Mouse (Mus musculus) spleen, postnatal 4 days (tissue): ENCODE measurements around the gene Dock9.
"Not testable (repeated sequence)": the region's sequence is repeated elsewhere in the genome, so short reads cannot be mapped to it uniquely, and the experiment has no call there.

Source experiments
- DNase-seq, 2 experiments: peaks; one replicate each; pipeline ENCODE4 v3.0.0; 2022; ENCODE audit warnings: low spot score in 2 of 2

The Dock9 gene

DNA sequence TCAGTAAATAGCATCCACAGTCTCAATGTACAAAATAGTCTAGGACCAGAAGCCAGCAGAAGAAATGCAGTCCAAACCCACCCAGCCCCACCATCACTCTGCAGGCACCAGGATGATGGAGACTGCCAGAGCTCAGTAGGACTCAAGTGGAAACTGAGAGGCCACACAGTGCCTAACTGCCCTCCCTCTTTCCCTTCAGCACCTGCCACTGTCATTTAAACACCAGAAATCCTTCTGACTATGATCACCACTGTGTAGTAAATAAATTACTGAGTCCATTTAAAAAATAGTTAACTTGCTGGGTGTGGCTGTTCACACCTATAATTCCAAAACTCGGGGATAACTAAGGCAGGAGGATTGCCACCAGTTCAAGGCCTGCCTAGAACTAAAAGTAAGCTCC lies 97.6 kb downstream of the Dock9 start:
- no peak for DNase-seq

DNA sequence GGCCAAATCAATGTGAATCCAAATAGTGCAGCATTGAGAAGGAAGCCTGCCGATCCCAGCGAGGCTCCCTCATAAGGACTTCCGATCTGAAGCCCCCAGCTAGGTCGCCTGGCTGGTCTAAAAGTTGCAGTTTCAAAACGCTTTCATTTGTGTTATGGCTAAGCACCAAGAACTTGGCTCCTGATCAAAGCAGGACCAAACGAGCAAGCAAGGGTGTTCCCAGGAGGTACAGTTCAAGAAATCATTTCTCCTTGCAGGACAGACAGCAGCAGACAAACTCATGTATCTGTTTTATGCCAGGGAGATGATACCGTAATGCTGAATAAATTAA lies 99.1 kb downstream of the Dock9 start:
- DNase-seq, result no peak

DNA sequence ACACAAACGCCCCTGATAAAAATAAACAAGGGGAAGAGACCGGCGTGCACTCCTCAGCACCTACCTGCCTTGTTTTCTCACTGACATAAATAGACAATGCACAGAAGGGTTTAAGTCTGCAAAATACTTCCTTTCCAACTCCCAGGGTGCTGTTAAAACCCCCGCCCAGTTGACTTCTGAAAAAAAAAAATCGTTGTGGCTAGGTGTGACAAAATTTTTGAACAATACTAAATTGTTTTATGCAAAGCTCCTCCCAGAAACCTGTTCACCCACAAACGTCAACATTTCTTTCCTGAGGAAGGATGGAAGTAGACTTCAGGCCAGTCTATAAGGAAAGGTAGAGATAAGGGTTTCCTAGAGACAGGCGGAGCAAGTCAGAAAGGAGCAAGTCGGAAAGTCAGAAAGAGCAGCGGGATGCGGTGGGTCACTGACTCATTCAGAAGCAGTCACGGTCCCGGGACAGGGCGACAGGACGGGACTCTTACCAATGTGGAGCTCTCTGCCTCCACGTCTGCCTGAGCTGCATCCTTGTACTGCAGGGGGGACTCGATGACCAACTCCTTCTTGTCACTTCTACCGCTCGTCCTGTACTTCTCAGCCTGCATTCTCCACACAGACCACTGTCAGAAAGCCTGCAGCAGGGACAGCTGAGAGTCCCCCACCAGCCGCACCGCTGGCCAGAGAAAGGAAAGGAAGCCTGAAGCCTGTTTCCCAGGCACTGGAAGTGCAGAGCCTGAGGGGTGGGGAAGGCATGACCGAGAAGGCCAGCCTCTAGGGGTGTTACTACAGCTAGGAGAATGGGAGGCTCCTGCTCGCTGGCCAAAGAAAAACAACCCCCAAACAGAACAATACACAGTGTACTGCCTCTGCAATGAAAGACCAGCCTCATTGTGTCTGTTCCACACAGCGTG lies 99.7 kb downstream of the Dock9 start:
- DNase-seq, result no peak

DNA sequence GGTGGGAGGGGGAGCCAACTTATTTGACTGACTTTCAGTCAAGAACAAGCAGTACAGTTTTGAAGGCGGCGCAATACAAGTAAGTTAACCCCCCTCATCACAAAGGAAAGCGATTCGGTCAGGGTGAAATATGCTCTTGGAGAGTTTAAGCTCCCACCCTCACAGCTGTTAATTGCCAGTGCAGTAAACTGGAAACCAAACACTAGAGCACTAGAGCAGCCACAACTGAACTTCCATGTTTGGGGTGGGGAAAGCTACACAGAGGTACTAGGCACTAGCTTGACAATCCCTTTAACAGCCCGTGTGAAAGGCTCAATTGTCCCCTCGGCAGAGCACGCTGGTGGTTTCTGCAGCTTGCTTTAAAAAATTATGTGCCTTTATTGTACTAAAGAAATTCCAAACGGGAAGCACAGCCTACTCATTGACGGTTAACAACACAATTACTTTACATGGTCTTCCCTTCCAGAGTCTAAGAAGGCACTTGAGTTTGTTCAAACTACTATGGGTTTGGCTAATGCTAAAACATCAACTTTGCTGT lies 100.4 kb downstream of the Dock9 start:
- DNase-seq, result no peak

DNA sequence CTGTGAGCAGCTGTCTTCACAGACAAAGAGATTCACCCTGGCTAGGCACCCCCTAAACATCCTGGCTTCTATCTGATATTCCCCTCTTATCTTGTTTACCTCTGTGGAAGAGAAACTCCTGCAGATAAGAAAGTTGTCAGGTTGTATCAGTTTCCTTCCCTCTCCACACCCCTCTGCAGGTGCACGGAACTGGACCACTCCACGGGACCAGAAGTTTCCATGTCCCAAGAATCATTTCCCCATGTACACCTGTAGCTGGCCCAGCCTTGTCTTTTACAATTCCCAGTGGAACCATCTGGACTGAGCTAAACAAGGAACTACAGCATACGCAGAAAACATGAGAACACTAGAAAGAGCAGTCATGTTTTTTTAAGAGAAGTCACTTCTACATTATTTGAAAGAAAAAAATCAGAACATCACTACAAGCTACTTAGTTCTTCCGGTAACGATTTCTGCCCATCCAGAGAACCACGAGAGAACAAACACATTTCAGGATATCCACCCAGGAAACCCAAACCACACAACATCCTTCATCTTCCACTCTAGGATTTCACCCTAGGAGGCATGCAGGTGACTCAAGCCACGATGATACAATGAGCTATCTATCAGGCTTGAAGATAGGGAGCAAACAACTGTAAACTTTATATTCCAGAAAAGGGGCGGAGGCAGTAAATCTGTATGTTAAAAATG lies 101.1 kb downstream of the Dock9 start:
- DNase-seq, result no peak

DNA sequence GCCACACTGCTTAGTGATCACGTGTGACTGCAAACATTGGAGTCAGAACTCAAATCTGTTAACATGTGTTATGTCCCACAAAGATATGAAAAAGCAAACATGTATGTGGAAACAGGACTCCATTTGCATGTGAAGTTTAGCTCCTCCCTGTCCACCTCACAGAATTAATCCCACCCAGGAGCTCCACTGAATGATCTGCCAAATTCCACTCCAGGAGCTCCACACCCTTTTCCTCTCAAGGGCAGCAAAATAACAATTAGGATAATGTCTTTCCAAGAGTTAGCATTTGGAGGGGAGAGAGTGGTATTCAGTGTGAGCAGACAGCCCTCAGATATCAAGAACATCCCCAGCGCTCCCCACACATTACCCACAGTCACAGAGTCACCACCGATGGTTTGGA lies 102.9 kb downstream of the Dock9 start:
- DNase-seq, result no peak

DNA sequence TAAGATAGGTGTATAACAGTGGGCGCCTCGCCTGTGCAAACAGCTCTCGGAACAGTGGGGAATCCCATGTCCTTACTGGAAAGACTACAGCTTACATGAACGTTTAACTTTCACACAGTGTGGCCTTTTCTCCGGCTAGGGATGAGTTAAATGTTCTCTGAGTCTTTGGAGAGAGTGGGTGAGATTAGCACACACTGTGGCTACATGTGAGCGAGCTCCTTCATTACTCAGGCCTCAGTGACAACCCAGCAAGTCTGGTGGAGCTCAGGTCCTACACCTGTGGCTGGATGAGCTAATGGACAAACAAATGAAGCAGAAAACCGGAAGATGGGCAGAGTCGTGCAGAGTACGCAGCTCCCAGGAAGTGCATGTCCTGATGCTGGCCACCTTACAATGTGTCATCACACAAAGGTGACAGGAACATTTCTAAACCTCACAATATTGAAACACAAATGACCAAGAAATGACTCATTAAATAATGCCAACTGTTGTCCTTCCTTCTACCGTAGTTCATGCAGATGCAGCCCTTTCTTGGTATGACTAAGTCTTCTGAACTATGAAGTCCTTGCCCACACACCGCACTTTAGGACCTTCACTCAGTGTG lies 103.5 kb downstream of the Dock9 start:
- no peak for DNase-seq

DNA sequence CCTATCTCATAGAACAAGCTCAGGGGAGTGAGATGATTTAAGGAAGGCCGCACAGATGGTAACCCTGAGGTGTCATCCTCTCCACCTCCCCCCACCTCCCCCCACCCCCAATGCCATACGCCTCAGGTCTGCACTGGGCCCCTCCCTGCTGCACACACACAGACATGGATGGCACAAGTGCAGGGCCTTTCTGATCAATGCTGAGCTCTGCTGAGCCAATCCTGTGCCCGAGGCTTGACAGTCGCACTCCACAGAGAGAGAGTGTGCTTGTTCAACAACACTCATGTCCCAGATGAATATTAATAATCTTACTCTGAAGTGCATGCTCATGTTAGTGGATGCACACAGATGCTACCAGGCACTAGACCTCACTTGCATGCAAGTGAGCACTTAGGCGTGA lies 108.0 kb downstream of the Dock9 start:
- not testable (repeated sequence) for DNase-seq

DNA sequence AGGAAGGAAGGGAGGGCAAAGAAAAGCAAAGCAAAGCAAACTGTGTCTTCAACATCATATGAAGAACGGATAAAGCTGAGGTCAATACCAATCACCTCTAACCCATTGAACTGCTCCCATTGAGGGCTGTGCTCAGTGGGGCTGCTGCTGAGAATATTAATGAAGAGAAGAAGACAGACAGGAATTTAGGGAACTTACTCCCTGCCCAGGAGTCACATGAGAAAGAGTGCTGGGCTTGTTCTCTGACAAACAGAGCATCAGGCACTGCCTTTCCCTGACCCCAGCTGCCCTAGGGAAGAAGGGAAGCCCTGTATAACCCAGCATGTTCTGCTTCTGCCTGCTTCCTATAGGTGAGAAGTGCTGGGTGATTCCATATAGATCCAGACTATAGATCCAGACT lies 109.5 kb downstream of the Dock9 start:
- no peak for DNase-seq

DNA sequence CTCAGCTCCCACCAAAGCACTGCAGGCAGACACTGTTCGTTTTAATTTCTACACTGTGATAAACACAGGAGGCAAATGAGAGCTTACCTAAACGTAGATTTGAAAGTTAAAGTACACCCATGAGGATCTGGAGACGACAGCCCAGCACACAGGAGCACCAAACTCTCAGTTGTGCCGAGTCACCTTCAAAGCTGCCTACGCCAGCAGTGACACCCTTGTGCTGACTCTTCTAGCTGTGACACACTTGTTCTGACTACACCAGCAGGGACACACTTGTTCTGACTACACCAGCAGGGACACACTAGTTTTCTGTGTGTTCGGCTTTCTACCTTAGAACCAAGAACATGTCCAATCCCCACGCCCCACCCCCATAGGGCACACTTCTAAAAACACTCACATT lies 110.4 kb downstream of the Dock9 start:
- no peak for DNase-seq

DNA sequence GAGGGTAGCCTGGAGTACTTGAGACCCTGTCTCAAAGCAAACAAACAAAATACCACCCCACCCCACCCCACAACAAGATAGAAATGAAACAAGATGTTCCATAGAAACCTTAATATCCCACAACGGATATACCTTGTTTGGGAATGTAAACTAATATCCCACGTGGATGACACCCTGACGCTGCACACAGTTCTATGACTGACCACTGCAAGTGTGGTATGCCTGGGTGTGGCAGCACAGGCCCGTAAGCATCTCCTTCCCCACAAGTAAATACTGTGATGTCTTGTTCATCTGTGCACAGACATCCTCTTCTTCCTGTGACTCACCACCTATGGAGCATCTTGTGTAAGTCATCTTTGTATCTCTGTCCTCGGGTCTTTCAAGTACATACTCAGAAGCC lies 118.7 kb downstream of the Dock9 start:
- DNase-seq, result no peak

DNA sequence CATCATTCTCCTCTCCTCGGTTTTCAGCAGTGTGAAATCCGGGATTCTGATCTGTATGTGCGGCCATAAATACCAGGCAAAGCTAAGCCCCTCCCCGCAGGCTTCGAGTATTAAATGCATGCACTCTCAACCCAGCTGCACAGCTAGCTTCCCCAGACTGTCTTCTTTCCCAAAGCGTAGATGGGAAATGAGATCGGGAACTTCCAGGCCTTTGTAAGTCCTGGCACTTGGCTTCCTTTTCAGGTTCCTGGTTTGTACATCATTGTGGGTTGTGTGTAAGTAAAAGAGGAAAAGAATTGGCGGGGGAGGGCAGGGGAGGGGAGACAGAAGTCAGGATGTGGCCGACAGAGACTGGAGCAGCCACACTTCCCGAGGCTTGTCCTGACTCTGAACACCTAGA lies 119.2 kb downstream of the Dock9 start:
- DNase-seq, result no peak

DNA sequence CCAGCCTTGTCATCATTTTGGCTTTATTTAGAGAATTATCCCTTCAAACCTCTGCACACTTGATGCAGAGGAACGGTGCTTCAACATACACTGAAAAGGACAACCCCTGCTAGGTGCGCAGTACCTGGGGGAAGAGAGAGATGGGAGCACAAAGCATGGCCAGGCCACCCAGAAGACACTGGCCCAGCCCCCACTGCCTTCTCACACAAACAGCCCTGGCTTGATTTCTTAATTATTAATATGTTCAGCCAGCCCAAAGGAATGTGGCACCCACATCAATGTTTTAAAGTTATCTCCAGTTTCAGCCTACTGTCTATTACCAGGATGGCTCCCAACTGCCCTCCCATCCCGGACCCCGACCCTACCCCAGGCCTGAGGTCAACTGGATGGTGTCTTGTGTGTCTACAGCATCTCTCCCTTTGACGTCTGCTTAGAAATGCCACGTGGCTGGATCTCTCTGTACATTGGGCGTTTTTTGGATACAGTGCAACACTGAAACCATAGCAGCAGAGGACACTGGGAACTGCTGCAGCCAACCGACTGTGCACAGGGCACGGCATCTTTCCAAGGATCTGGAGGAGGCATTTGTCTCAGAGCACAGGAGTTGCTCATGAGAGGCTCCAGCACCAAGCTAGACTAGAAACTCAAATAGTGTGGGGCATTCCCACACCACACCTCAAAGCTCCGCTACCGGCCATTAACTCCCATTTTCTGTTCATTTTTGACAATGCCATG lies 120.9 kb downstream of the Dock9 start:
- no peak for DNase-seq

DNA sequence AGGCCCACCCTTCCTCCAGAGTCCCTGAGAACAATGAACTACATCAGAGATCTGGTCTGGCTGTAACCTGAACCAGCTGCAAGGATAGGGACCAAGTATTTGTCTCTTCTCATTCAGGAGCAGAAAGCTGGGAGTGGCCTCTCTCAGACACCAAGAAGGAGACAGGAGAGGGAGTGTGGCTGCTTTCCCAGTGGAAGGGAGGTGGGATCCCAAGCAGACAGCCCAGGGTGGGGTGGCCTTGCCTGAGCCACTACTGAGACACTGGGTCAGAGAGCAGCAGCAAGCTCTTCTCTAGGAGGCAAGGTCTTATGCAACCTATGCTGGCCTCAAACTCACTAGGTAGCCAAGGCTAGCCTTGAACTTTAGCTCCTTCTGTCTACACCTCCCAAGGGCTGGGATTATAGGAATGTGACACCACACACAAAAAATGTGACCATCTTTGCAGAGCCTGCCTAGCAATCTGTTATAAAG lies 121.5 kb downstream of the Dock9 start:
- DNase-seq, result no peak

DNA sequence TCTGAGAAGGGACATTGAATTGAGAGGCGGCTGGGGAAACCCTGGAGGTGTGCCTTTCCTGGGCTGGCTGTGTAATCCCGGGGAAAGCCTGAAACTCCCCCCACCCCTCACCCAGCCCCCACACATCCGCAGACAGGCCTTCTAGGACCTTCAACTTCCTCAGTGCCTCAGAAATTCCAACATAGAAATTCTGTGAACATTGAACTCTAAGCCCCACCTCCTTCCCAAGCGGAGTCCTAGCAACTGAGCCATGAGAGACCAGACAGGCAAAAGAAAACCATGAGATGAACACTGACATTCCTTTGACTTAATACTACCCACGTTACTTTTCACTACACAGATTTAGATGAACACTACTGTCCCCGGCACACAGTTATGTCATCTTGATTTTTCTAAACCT lies 122.1 kb downstream of the Dock9 start:
- DNase-seq, result no peak

DNA sequence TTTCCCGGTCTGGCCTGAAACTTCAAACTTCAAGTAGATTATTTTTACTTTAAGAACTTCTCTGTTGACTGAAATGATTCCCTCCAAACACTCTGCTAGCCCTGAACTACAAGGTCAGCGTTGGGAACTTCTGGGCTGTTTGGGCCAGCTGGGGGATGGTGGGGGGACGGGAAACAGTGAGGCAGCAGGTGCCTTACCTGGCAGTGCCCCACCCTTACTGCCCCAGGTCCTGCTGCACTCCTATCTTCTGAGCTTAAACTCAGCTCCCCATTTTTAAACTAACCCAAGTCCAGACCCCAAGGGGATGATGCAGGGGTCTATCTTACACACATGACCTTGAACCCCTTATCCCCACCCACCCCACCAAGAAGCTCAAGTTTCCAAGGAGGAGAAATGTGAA lies 122.5 kb downstream of the Dock9 start:
- no peak for DNase-seq

DNA sequence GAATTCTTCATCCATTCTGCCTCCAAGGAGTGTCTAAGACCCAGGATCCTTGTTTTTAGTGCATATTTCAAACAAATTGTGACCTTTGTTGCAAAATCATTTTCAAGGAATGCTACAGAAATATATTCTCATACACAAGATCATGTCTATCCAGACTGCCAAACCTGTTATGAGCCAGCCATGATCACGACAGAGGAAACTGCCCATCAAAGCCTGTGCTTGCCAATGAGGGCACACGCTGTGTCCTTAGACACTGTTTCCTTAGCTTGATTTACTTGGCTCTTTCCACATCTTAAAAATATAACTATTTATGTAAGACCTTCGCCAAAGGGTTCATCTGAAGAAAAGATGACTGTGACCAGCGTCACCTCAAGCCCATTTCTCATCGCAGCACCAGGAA lies 127.6 kb downstream of the Dock9 start:
- no peak for DNase-seq

DNA sequence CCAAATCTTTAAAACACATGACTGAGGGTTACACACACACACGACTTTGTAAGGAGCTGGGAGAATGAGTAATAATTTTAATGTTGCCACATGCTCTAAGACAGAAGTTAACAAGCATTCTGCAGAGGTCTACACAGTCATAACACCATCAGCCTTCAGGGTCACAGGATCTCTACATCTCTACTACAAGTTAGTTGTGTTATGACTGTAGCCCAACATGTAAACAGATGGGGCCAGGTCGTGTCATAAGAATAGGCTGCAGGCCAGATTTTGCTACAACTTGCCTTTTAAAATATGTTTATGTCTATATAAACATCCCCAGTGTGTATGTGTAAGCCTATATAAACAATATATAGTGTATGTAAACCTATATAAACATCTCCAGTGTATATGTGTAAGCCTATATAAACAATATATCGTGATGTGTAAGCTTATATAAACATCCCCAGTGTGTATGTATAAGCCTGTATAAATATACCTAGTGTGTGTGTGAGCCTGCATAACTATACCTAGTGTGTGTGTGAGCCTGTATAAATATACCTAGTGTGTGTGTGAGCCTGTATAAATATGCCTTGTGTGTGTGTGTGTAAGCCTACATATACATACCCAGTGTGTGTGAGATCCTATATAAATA lies 130.9 kb downstream of the Dock9 start:
- DNase-seq, result no peak

DNA sequence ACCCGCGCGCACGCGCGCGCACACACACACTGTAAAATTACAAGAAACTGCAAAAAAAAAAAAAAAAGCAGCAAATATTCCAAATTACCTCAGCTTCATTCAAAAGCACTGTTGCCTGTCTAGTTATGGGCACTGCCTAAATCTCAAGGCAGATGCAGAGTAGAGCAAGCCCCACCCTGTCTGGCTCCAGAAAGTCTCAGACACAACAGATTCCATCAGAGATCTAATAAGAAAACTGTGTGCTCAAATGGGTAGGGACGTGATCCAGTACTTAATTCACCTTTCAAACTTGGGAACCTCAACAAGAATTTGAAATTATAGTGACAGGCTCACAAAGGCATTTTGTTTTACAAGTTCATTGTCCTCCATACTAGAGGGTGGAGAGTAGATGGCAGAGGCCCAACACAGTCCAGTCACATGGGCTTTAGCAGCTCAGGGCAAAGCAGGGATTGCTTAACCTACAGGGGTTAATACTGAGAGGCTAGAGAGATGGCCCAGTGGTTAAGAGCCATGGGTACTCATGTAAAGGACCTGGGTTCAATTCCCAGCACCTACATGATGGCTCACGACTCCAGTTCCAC lies 131.9 kb downstream of the Dock9 start:
- no peak for DNase-seq

DNA sequence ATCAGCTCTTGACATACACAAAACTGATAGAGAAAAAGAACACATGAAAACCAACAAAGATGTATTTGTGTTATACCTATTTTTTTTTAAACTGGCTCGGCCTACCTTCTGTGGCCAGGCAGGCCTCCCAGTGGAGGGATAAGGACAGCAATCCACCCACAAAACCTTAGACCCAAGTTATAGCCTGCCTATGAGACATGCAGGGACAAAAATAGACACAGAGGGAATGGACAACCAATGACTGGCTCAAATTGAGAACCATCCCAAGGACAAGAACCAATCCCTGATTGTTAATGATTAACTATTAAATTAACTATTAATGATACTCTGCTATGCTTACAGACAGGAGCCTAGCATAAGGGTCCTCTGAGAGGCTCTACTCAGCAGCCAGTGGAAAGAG lies 133.7 kb downstream of the Dock9 start:
- no peak for DNase-seq

DNA sequence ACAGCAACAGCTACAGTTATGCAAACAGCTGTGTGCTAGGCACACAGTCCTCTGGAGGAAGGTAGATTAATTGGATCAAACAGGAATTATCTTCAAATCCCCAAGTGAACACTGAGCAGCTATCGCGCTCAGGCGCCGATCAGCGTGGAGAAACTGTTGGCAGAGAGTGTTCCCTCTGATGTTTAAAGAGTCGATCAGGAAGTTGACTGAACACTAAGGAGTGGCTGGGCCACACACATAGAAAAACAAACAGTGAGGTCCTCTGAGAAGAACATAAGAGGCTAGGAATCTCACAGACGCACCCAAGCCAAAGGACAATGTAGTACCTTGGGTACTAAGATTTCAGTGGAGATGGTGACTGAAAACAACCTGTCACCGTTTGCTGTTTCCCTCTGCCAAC lies 136.7 kb downstream of the Dock9 start:
- DNase-seq, result no peak
